Mouse (Mus musculus): Measurements from ENCODE around the gene Ngdn. TPM values are rescaled to one million over a fixed set of nuclear protein-coding genes. Genes with fewer than 3 reads are reported as not detected.
"Not testable (repeated sequence)": the region's sequence is repeated elsewhere in the genome, so short reads cannot be mapped to it uniquely, and the experiment has no call there.

Gene Ngdn
- total RNA-seq, 2 experiments from 2014 or later: 25.6 to 29.3 TPM

DNA sequence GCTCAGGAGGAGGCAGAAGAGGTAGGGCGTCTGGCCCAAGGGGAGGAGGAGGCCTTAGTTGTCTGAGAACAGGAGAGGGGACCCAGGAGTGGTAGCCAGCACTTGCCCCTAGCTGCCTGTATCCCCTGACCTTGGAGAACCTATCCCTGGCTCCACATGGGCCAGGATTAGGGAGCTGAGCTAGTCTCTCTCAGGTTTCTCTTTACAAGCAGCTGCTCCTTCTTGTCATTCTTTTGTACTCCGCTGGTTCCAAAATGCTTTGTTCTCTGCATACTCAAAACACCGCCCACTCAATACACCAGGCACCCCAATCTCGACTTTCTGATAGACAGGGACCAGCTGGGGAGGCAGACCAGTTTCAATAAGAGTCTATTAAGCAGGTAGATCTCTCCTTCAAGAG, 18.0 kb upstream of the Ngdn start:
- no peak for DNase-seq
- intact Hi-C loops (cut with DNase I): no loop called here

DNA sequence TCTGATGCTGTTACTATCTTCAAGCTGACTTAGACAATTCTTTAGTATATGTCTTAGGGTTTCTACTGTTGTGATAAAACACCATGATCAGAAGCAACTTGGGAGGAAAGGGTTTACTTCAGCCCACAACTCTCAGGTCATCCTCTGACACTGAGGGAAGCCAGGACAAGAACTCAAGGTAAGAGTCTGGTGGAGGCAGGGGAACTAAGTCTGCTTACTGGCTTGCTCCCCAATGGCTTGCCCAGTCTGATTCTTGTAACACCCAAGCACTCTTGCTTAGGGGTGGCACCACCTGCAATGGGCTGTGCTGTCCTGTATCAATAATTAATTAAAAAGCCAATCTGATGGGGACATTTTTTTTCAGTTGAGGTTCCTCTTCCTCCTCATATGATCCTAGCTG, 16.6 kb upstream of the Ngdn start:
- no peak for DNase-seq
- intact Hi-C loops (cut with DNase I): no loop called here

DNA sequence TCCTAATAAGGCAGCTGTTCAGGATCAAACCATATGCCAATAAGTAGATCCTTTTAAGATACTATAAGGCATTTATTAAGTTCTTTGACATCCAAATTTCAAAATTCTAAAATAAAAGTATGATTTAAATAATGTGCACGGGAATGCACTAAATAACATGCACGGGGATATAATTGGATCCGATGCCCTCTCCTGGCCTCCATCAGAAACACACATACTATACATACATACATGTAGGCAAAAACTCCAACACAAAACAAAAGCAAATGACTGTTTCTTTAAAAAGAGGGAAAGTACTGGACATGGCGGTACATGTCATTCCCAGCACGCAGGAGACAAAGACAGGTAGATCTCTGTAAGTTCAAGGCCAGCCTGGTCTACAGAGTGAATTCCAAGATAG, 15.4 kb upstream of the Ngdn start:
- intact Hi-C loops (cut with DNase I); DNase-seq: not testable (repeated sequence)

DNA sequence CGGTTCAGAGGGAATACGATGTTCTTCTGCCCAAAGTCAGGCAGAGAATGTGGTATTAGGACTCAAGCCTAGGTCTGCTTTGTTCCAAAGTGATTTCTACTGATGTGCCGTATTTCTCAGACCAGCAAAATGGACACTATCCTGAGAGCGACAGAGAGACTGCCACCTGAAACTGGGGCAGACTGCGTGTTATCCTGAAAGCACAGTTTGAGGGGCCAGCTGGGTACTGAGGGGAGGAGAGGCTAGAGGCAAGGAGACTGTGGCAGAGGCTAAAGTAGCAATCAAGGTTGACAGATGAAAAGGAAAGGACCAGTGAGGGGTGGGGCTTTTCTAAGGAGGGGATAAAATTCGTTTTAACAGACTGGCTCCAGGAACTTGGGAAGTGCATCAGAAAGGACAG, 14.4 kb upstream of the Ngdn start:
- intact Hi-C loops (cut with DNase I): no loop called here
- DNase-seq: no peak

DNA sequence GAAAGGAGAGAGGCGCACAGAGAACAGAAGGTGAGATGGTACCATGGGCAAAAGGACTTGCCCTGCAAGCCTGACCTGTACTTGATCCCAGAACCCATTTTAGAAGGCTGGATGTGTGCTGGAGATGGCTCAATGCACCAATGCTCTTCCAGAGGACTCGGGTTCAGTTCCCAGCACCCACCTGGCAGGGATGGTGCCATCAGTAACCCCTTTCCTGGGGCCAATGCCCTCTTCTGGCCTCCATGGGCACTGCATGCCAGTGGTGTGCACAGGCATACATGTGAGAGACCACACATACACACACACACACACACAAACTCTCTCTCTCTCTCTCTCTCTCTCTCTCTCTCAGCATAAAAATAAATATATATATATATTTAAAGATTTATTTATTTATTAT, 13.8 kb upstream of the Ngdn start:
- DNase-seq: no peak
- intact Hi-C loops (cut with DNase I): no loop called here

DNA sequence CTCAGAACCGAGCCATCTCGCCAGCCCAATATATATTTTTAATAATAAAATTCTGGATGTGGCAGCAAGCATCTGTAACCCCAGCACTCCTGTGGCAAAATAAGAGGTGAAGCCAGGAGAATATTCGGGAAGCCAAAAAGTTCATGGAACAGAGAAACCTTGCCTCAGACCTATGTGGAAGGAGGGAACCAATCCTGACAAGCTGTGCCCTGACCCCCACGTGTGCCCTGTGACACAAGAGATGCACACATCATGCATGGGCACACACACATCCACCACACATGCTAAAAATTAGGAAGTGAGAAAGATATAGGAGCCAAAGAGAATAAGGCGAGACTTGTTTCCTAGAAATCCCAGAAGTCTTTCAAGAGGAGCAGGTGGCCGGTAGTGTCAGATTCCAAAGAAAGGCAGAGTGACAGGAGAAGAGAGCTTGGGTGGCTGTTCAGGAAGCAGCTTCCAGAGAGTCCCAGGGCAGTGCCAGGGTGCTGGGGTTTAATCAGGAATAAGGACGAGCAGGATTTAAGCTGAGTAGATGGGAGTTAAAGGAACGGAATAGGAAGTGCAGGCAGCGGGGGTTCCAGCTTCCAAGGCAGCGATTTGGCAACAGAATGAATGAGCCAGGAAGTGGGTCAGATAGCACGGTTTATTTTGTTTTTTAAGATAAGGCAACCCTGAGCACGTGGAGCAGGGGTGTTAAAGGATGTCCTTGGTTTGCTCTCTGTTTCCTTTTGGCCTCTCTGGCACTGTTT, 13.1 kb upstream of the Ngdn start:
- DNase-seq: no peak
- intact Hi-C loops (cut with DNase I): no loop called here

DNA sequence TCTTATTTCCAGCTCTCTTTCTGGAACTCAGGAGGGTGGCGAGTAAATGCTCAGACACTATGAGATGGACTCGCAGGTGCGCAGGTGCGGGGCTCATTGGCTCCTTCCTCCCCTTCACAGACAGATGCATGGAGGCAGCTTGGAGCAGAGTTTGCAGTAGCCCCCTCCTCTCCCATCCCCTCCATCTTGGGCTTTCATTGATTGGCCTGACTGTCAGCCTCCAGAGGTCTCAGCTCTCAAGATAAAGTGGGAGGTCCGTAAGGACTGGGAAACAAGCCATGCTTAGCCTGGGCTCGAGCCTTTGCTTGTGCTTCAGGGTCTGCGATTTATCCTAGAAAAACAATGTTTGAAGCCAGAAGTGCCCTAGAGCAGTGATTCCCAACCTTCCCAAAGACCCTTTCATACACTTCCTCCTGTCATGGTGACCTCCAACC, 12.6 kb upstream of the Ngdn start:
- intact Hi-C loops (cut with DNase I): no loop called here

DNA sequence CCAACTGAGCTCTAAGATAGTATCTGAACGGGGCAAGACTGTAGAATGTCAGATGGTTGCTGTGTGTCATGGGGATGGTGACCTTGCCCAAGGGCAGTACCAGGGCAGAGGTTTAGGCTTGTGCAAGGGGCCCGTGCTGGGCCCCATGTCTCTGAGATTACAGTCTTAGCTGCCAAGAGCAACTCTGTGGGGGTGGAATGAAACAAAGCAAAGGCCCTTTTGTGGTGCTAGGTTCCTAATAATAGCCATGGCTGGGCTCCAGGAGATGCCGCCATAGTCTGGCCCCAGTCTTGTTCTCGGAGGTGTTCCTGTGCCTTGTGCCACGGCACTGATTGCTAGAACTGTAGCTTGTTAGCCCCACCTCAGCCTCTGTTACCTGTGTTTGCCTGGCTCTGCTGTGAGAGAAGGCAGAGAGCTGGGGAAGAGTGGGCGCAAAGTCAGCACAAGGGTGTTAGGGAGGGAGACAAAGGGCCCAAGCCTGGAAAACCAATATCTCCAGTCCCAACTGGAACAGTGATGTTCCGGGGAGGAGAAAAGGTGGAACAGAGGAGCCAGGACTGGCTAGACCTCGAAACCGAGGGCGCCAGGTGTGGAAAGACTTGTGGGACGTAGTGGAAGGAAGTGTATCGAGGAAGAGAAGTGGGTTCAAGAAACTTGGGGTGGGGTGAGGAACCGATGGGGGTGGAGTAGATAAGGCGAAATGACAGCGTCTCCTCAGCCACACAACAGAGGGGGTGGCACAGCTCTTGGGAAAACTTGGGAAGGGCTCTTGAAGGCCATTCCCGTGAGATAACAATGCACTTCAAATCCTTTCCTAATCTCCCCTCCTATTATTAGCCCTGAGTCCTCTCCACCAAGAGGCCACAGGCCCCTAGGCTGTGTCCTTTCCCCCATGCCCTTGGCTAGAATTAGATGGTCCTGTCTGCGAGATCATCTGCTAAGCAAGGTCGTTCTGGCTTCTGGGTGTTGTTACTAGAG, 11.1 kb upstream of the Ngdn start:
- intact Hi-C loops (cut with DNase I): no loop called here
- peak; percentile 59 to 68 for DNase-seq

More for the DNA sequence above, 12.6 kb upstream of the Ngdn start:
- DNase-seq: no peak

DNA sequence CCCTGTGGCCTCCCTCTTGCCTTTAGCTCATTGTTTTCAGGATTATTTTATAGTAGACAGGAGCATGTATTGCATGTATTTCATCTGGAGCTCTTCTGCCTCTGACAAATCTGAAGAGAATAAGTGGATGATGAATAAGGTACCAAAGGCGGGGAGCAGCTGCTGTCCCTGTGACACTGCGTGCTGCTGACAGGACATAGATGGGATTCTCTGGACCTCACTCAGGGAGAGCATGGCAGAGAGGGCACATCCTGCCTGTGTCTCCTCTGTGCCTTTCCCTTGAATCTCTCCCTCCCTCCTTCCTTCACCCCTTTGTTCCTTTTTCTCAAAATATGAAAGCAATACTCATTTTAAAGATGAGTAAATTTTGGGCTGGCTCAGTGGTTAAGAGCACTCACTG, 9.7 kb upstream of the Ngdn start:
- intact Hi-C loops (cut with DNase I): no loop called here
- DNase-seq: no peak

DNA sequence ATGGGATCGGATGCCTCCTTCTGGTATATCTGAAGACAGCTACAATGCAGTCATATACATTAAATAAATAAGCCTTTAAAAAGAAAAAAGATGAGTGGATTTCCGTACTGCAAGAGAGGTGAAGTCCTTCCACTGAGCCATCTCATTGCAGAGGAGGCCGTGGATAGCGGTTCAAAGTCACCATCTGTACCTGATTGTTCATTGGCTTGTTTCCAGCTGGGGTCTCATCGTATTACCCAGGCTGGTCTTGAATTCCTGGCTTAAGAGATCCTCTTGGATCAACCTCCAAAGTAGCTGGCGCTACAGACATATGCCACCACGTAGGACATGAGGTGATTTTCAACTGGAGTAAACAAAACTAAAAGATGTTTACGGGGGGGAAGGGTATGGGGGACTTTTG, 9.3 kb upstream of the Ngdn start:
- intact Hi-C loops (cut with DNase I): no loop called here
- DNase-seq: no peak

DNA sequence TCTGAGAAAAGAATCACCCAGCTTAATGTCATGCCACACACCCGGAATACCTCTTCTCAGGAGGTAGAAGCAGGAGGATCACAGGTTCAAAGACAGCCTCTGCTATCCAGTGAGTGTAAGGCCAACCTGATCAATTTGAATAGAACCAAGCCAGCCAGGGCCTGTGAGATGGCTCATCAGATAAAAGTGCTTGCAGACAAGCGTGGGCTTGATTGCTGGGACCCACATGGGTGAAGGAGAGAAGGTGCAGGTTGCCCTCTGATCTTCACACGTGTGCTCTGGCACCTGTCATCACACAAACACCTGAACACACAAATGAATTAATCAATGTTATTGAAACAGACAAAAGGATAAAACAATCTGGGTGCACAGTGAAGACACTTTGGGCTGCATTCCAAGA, 8.7 kb upstream of the Ngdn start:
- intact Hi-C loops (cut with DNase I): no loop called here
- no peak for DNase-seq

DNA sequence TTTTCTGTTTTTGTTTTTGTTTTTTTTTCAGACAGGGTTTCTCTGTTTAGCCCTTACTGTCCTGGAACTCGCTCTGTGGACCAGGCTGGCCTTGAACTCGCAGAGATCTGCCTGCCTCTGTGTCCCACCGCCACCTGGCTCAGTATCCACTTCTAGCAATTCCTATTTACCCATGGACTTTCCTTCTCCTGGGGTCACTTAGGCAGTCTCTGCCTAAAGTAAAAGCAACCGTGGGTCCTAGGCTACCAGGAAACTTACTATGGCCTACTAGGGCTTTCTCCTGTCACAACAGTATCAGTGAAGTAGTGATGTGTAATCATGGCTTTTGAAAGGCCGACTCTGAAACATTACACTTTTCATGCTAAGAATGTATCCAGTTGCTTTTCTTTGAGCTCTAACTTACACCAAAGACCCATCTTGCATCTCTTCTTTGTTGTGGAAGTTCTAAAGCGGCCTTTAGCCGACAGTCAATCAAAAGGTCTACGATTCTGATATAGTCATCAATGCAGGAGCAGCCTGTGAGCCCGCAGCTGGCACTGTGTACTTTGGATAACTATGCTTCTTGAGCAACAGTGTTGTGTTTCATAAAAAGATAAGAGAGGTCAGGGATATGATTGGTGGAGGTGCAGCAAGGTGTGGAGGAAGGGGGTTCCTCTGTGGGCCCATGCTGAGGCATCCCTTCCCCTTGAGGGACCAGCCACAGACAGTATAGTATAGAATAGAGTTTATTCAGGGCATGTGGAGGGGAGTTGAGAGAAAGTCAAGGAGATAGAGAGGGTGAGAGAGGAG, 7.9 kb upstream of the Ngdn start:
- DNase-seq: no peak
- intact Hi-C loops (cut with DNase I): no loop called here

DNA sequence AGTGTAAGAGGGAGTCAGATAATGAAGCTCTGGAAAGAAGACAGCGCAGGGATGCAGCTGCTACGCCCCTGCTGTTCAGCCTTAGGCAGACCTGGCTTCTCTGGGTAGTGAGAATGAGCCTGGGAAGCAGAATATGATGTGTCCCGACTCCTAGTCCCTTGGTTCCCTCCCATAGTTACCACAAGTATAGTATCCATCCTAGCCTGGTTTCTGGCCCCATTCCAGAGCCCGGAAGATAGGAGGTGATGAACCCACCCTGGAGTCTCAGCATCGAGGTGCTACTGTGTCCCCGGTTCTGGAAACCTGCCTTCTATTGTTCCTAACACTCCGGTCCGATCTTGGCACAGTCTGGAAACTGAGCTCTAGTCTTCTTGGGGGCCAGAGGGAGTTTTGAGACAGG, 6.8 kb upstream of the Ngdn start:
- no peak for DNase-seq
- intact Hi-C loops (cut with DNase I): no loop called here

DNA sequence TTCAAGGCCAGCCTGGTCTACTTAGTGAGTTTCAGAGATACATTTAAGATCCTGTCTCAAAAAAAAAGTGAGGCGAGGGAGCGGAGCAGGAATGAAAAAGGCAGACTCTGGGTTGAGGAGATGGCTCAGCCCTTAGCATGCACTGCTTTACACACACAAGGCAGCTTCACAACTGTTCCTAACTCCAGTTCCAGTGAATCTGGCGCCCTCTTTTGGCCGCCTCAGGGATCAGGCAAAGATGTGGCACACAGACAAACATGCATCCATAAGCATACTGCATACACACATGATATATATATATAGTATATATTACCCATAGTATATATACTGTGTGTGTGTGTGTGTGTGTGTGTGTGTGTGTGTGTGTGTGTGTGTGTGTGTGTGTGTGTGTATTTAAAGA, 4.1 kb upstream of the Ngdn start:
- no peak for DNase-seq
- intact Hi-C loops (cut with DNase I): no loop called here

DNA sequence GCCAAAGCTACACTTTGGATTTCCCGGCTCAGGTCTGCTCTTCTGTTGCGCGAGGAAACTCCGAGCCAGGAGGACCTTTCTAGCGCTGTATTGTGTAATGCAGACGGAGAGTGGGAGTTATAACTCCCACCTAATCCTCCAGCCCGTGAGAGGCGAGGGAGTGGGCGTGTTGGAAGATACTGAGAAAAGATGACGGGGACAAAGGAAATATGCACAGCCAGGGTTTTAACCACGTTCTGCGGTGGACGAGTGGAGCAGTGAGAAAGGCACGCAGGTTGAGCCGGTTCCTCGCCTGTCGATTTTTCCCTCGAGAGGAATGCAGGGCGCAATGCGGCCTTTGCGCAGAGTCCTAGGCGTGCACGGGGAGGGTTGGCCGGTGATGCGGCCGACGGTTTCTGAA, 663 bp upstream of the Ngdn start:
- intact Hi-C loops (cut with DNase I): loop anchor here (1.0 to 2.0 kb wide), 2 partner anchors 114 to 171 kb away; no protein-coding TSS in a partner anchor
- DNase-seq: no peak

DNA sequence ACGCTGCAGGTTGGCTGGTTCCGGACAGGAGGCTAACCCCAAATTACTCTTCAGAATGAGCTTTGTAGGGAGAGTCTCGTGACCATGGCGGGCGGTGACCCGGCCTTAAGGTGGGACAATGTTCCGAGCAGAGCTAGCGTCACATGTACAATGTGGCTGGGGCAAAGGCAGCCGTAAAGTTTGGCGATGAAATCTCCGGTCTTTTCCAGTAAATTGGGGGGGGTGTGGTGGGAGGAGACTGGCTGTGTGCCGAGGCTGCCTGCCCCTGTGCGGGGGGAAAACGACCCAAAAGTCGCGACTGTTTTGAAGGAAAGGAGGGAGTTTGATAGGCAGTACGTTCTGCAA, 485 bp downstream of the Ngdn start:
- no peak for DNase-seq
- intact Hi-C loops (cut with DNase I): loop anchor here (2.0 kb wide), 1 partner anchor 115 kb away; no protein-coding TSS in a partner anchor

DNA sequence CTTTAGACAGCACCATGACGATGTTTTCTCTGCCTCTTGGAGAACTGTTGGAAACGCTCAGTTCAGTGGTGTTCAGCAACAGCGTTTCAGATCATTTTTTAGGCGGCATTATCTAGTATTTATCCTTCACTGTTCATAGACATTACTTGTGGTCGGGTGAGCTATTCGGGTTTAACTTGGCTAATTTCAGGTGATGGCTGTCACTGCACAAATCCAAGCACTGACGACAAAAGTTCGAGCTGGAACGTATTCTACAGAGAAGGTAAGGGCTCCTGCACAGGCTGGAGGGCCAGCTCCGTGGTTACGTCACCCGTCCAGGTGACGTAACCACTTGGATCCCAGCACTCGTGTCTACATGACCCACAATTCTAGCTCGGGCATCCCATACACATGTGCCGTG, 1.6 kb downstream of the Ngdn start:
- intact Hi-C loops (cut with DNase I): no loop called here
- DNase-seq: no peak

DNA sequence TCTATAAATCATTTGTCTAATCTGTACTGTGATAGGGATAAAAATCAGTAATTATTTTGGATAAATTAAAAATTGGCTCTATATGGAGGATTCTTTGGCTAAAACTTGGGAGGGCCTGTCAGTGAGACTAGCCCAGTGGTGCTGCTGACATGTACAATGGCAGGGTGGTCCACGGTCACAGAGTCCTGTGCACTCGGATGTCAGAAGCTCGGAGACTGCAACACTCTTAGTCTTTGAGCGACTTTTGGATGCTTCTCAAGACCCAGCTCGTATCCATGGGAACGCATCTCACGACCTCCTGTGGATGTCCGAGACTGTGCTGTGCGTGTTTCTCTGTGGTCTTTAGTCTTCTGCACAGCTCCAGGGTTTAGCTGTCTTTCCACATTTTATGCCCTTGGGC, 5.1 kb downstream of the Ngdn start:
- intact Hi-C loops (cut with DNase I): no loop called here
- DNase-seq: no peak

DNA sequence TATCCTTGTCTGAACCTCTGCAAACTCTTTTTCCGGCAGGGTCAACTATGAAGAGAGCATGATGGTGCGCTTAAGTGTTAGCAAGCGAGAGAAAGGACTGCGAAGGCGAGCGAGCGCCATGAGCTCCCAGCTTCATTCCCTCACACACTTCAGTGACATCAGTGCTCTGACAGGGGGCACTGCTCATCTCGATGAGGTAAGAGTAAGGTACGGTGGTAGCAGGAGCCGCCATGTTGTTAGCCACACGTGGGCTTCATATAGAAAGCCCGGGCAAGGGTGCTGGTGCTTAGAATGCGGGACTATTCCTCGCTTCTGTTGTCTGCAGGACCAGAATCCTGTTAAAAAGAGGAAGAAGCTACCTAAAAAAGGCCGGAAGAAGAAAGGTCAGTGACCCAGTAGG, 7.8 kb downstream of the Ngdn start:
- no peak for DNase-seq
- intact Hi-C loops (cut with DNase I): no loop called here

DNA sequence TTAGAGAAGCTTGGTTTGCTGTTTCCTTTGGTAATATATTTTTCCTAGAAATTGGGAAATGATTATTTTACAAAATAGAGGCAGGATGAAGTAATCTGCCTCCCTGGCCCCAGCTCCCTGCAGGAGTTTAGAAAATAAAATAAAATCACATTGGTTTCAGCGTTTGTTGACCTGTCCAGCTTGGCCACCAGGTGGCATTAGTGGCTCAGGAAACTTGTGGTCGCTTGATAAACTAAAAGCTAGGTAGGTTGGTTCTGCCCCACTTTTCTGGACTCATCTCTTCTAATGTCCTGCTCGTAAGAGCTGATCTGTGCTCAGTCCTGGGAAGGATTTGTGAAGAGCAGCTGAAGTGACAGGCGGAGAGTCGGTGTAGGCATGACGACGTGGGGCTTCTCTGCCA, 9.0 kb downstream of the Ngdn start:
- peak in 1 of 2 experiments; percentile 54 for DNase-seq

DNA sequence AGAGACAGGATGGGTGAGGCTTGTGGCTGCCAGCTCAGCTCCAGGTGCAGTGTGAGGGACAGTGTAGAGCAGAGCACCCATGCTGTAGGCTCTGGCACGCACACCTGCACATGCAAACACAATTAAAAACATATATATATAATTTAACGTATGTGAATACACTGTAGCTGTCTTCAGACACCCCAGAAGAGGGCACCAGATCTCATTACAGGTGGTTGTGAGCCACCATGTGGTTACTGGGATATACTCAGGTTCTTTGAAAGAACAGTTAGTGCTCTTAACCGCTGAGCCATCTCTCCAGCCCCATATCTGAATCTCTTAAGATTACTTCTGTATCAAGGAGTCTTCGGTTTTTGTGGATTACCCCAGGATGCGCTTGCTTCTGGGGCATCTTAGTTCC, 10.3 kb downstream of the Ngdn start:
- no peak for DNase-seq
- intact Hi-C loops (cut with DNase I): loop anchor here (2.0 kb wide), 1 partner anchor 73 kb away; no protein-coding TSS in a partner anchor

More for the DNA sequence above, 9.0 kb downstream of the Ngdn start:
- intact Hi-C loops (cut with DNase I): loop anchor here (1.0 to 2.0 kb wide), 2 partner anchors 55 to 75 kb away; no protein-coding TSS in a partner anchor
